Mouse (Mus musculus): ENCODE results near the gene Stk25.

Gene Stk25

GRCm38 (mm10) chr1:93607090-93608083, 51.1 kb downstream of the Stk25 start:
- no peak for DNase-seq (ENCODE audit: low spot score)

GRCm38 (mm10) chr1:93603921-93604320, 54.5 kb downstream of the Stk25 start:
- no peak for DNase-seq (ENCODE audit: low spot score)

GRCm38 (mm10) chr1:93602911-93603310, 55.5 kb downstream of the Stk25 start:
- no peak for DNase-seq (ENCODE audit: low spot score)

GRCm38 (mm10) chr1:93595916-93596315, 62.5 kb downstream of the Stk25 start:
- DNase-seq (ENCODE audit: low spot score): no peak

GRCm38 (mm10) chr1:93593960-93594359, 64.5 kb downstream of the Stk25 start:
- DNase-seq (ENCODE audit: low spot score): no peak

- no peak for DNase-seq (ENCODE audit: low spot score)
Measured at GRCm38 (mm10) chr1:93588346-93588745, 70.1 kb downstream of the Stk25 start.

GRCm38 (mm10) chr1:93581545-93581944, 76.9 kb downstream of the Stk25 start:
- DNase-seq (ENCODE audit: low spot score): no peak

- no peak for DNase-seq (ENCODE audit: low spot score)
Measured at GRCm38 (mm10) chr1:93577861-93578260, 80.6 kb downstream of the Stk25 start.

GRCm38 (mm10) chr1:93577066-93577465, 81.4 kb downstream of the Stk25 start:
- no peak for DNase-seq (ENCODE audit: low spot score)

Data from urinary bladder, postnatal 10 days (tissue).